Mouse (Mus musculus) ovary, postnatal 10 days (tissue): ENCODE data around the gene a.
A peak's percentile ranks its signal among the peaks of the same experiment; 100 is the strongest.
"Not testable (repeated sequence)": the region's sequence is repeated elsewhere in the genome, so short reads cannot be mapped to it uniquely, and the experiment has no call there.

Source experiments
- DNase-seq: peaks from one replicate; pipeline ENCODE4 v3.0.0; 2022; ENCODE audit warnings: low spot score

a gene

GRCm38 (mm10) chr2:154922134-154922533 lies 130.9 kb downstream of the a start:
- DNase-seq = not testable (repeated sequence)

GRCm38 (mm10) chr2:154925411-154926031 lies 134.3 kb downstream of the a start:
- no peak for DNase-seq

- no peak for DNase-seq
These were observed 135.6 kb downstream of the a start for GRCm38 (mm10) chr2:154926843-154927242.

- no peak for DNase-seq
These were observed 137.1 kb downstream of the a start for GRCm38 (mm10) chr2:154928298-154928697.

GRCm38 (mm10) chr2:154933884-154934283 lies 142.7 kb downstream of the a start:
- DNase-seq = no peak

GRCm38 (mm10) chr2:154936106-154936505 lies 144.9 kb downstream of the a start:
- DNase-seq = no peak

- DNase-seq = no peak
These were observed 145.4 kb downstream of the a start for GRCm38 (mm10) chr2:154936536-154937155.

GRCm38 (mm10) chr2:154937547-154938390 lies 146.6 kb downstream of the a start:
- DNase-seq = no peak

GRCm38 (mm10) chr2:154941952-154942351 lies 150.8 kb downstream of the a start:
- no peak for DNase-seq

- DNase-seq = no peak
These were observed 151.3 kb downstream of the a start for GRCm38 (mm10) chr2:154942546-154942945.

- DNase-seq = peak; percentile 60
These were observed 151.9 kb downstream of the a start for GRCm38 (mm10) chr2:154943101-154943500.

GRCm38 (mm10) chr2:154946921-154947320 lies 155.7 kb downstream of the a start:
- no peak for DNase-seq

- DNase-seq = no peak
These were observed 158.2 kb downstream of the a start for GRCm38 (mm10) chr2:154949352-154949751.

GRCm38 (mm10) chr2:154949877-154950276 lies 158.7 kb downstream of the a start:
- DNase-seq = no peak

GRCm38 (mm10) chr2:154950601-154951000 lies 159.4 kb downstream of the a start:
- DNase-seq = no peak

- no peak for DNase-seq
These were observed 168.3 kb downstream of the a start for GRCm38 (mm10) chr2:154959486-154959885.

- no peak for DNase-seq
These were observed 168.7 kb downstream of the a start for GRCm38 (mm10) chr2:154959909-154960308.

GRCm38 (mm10) chr2:154963176-154963575 lies 172.0 kb downstream of the a start:
- no peak for DNase-seq

GRCm38 (mm10) chr2:154969740-154970397 lies 178.7 kb downstream of the a start:
- DNase-seq = not testable (repeated sequence)

- DNase-seq = no peak
These were observed 180.9 kb downstream of the a start for GRCm38 (mm10) chr2:154971919-154972692.

GRCm38 (mm10) chr2:154972981-154973380 lies 181.8 kb downstream of the a start:
- no peak for DNase-seq

- no peak for DNase-seq
These were observed 195.4 kb downstream of the a start for GRCm38 (mm10) chr2:154986609-154987008.
